Mouse (Mus musculus) brain, embryonic 14.5 days (tissue): ENCODE results near the gene Cxcl17.

Experiments used
- CTCF ChIP-seq: fragments of 200-500 bp; IDR thresholded peaks from 2 replicates; pipeline ENCODE4 v1.5.1; 2012; ENCODE audit warnings: inconsistent platforms, mild to moderate bottlenecking, moderate library complexity, borderline replicate concordance; ENCODE audit not compliant: insufficient read depth, insufficient read length; ENCODE audit errors: extremely low read depth
- POLR2A ChIP-seq: fragments of 200-500 bp; IDR thresholded peaks from 2 replicates; pipeline ENCODE4 v1.6.1; 2012; ENCODE audit warnings: mild to moderate bottlenecking, inconsistent platforms, borderline replicate concordance; ENCODE audit not compliant: poor library complexity, insufficient read depth, insufficient read length, severe bottlenecking; ENCODE audit errors: extremely low read depth

GRCm38 (mm10) chr7:25388916-25389315 lies 23.8 kb downstream of the Cxcl17 start:
- TF ChIP-seq CTCF: no peak
- TF ChIP-seq POLR2A: no peak
